Mouse (Mus musculus): ENCODE results near the gene Zfp62. TPM values are rescaled to one million over a fixed set of nuclear protein-coding genes. Genes with fewer than 3 reads are reported as not detected.

Zfp62 gene
- polyA plus RNA-seq, 1 experiment, result 29.3 TPM

GRCm38 (mm10) chr11:49213505-49213904, 10.4 kb downstream of the Zfp62 start:
- Histone ChIP-seq H3K4me1 (ENCODE audit: control insufficient read depth, insufficient read depth, low read length) (no peaks in the 10 kb centered on the region), H3K27ac (ENCODE audit: insufficient read depth, low read length) (no peak overlapping the region), H3K9me3 (replicated peaks; ENCODE audit: control insufficient read depth, insufficient read depth, low read length, poor library complexity, severe bottlenecking) (peaks cover 5% of the 10 kb centered on the region), H3K36me3 (ENCODE audit: control insufficient read depth, insufficient read depth, low read length, poor library complexity, severe bottlenecking) (peaks cover 29% of the 10 kb centered on the region), H3K9ac (ENCODE audit: low read depth, poor library complexity, severe bottlenecking) (no peak overlapping the region), H3K27me3 (ENCODE audit: control insufficient read depth, insufficient read depth, low read length, poor library complexity, severe bottlenecking) (no peaks in the 10 kb centered on the region), H3K4me3 (ENCODE audit: low read depth, low read length) (no peak overlapping the region)
- TF ChIP-seq CTCF (IDR thresholded peaks at IDR 0.05; ENCODE audit: low read depth, low read length) (no peak), EP300 (IDR thresholded peaks at IDR 0.05; ENCODE audit: insufficient read depth, low read depth, low read length) (no peak), POLR2A (IDR thresholded peaks at IDR 0.05; ENCODE audit: insufficient read depth, low read length) (no peak)

- Histone ChIP-seq H3K27ac (ENCODE audit: insufficient read depth, low read length) (no peak overlapping the region), H3K4me1 (ENCODE audit: control insufficient read depth, insufficient read depth, low read length) (no peaks in the 10 kb centered on the region), H3K9me3 (replicated peaks; ENCODE audit: control insufficient read depth, insufficient read depth, low read length, poor library complexity, severe bottlenecking) (peaks cover 5% of the 10 kb centered on the region), H3K36me3 (ENCODE audit: control insufficient read depth, insufficient read depth, low read length, poor library complexity, severe bottlenecking) (peaks cover 22% of the 10 kb centered on the region), H3K9ac (ENCODE audit: low read depth, poor library complexity, severe bottlenecking) (no peak overlapping the region), H3K4me3 (ENCODE audit: low read depth, low read length) (no peak overlapping the region), H3K27me3 (ENCODE audit: control insufficient read depth, insufficient read depth, low read length, poor library complexity, severe bottlenecking) (no peaks in the 10 kb centered on the region)
- TF ChIP-seq EP300 (IDR thresholded peaks at IDR 0.05; ENCODE audit: insufficient read depth, low read depth, low read length) (no peak), POLR2A (IDR thresholded peaks at IDR 0.05; ENCODE audit: insufficient read depth, low read length) (no peak), CTCF (IDR thresholded peaks at IDR 0.05; ENCODE audit: low read depth, low read length) (no peak)
Observed at GRCm38 (mm10) chr11:49219271-49219670, 16.2 kb downstream of the Zfp62 start.

GRCm38 (mm10) chr11:49224455-49224854, 21.4 kb downstream of the Zfp62 start:
- H3K9ac ChIP-seq (ENCODE audit: low read depth, poor library complexity, severe bottlenecking), result no peak overlapping the region
- H3K4me3 ChIP-seq (ENCODE audit: low read depth, low read length), result no peak overlapping the region
- H3K27ac ChIP-seq (ENCODE audit: insufficient read depth, low read length), result no peak overlapping the region
- TF ChIP-seq CTCF (IDR thresholded peaks at IDR 0.05; ENCODE audit: low read depth, low read length) (no peak), EP300 (IDR thresholded peaks at IDR 0.05; ENCODE audit: insufficient read depth, low read depth, low read length) (no peak), POLR2A (IDR thresholded peaks at IDR 0.05; ENCODE audit: insufficient read depth, low read length) (no peak)
- H3K27me3 ChIP-seq (ENCODE audit: control insufficient read depth, insufficient read depth, low read length, poor library complexity, severe bottlenecking), result no peaks in the 10 kb centered on the region
- H3K4me1 ChIP-seq (ENCODE audit: control insufficient read depth, insufficient read depth, low read length), result no peaks in the 10 kb centered on the region
- H3K36me3 ChIP-seq (ENCODE audit: control insufficient read depth, insufficient read depth, low read length, poor library complexity, severe bottlenecking), result no peaks in the 10 kb centered on the region
- no peaks in the 10 kb centered on the region for H3K9me3 ChIP-seq (replicated peaks; ENCODE audit: control insufficient read depth, insufficient read depth, low read length, poor library complexity, severe bottlenecking)

- no peaks in the 10 kb centered on the region for H3K36me3 ChIP-seq (ENCODE audit: control insufficient read depth, insufficient read depth, low read length, poor library complexity, severe bottlenecking)
- no peaks in the 10 kb centered on the region for H3K27me3 ChIP-seq (ENCODE audit: control insufficient read depth, insufficient read depth, low read length, poor library complexity, severe bottlenecking)
- TF ChIP-seq POLR2A (IDR thresholded peaks at IDR 0.05; ENCODE audit: insufficient read depth, low read length) (no peak), CTCF (IDR thresholded peaks at IDR 0.05; ENCODE audit: low read depth, low read length) (no peak), EP300 (IDR thresholded peaks at IDR 0.05; ENCODE audit: insufficient read depth, low read depth, low read length) (no peak)
- H3K9me3 ChIP-seq (replicated peaks; ENCODE audit: control insufficient read depth, insufficient read depth, low read length, poor library complexity, severe bottlenecking), result no peaks in the 10 kb centered on the region
- H3K9ac ChIP-seq (ENCODE audit: low read depth, poor library complexity, severe bottlenecking), result no peak overlapping the region
- no peak overlapping the region for H3K4me3 ChIP-seq (ENCODE audit: low read depth, low read length)
- H3K27ac ChIP-seq (ENCODE audit: insufficient read depth, low read length), result no peak overlapping the region
- H3K4me1 ChIP-seq (ENCODE audit: control insufficient read depth, insufficient read depth, low read length), result no peaks in the 10 kb centered on the region
Observed at GRCm38 (mm10) chr11:49232781-49233180, 29.7 kb downstream of the Zfp62 start.

- Histone ChIP-seq H3K4me3 (ENCODE audit: low read depth, low read length) (no peak overlapping the region), H3K36me3 (ENCODE audit: control insufficient read depth, insufficient read depth, low read length, poor library complexity, severe bottlenecking) (no peaks in the 10 kb centered on the region), H3K27ac (ENCODE audit: insufficient read depth, low read length) (no peak overlapping the region), H3K4me1 (ENCODE audit: control insufficient read depth, insufficient read depth, low read length) (no peaks in the 10 kb centered on the region), H3K9me3 (replicated peaks; ENCODE audit: control insufficient read depth, insufficient read depth, low read length, poor library complexity, severe bottlenecking) (no peaks in the 10 kb centered on the region), H3K9ac (ENCODE audit: low read depth, poor library complexity, severe bottlenecking) (no peak overlapping the region), H3K27me3 (ENCODE audit: control insufficient read depth, insufficient read depth, low read length, poor library complexity, severe bottlenecking) (no peaks in the 10 kb centered on the region)
- TF ChIP-seq CTCF (IDR thresholded peaks at IDR 0.05; ENCODE audit: low read depth, low read length) (no peak), EP300 (IDR thresholded peaks at IDR 0.05; ENCODE audit: insufficient read depth, low read depth, low read length) (no peak), POLR2A (IDR thresholded peaks at IDR 0.05; ENCODE audit: insufficient read depth, low read length) (no peak)
Observed at GRCm38 (mm10) chr11:49235459-49236207, 32.5 kb downstream of the Zfp62 start.

- Histone ChIP-seq H3K27ac (ENCODE audit: insufficient read depth, low read length) (no peak overlapping the region), H3K9me3 (replicated peaks; ENCODE audit: control insufficient read depth, insufficient read depth, low read length, poor library complexity, severe bottlenecking) (no peaks in the 10 kb centered on the region), H3K4me1 (ENCODE audit: control insufficient read depth, insufficient read depth, low read length) (no peaks in the 10 kb centered on the region), H3K4me3 (ENCODE audit: low read depth, low read length) (no peak overlapping the region), H3K27me3 (ENCODE audit: control insufficient read depth, insufficient read depth, low read length, poor library complexity, severe bottlenecking) (no peaks in the 10 kb centered on the region), H3K36me3 (ENCODE audit: control insufficient read depth, insufficient read depth, low read length, poor library complexity, severe bottlenecking) (no peaks in the 10 kb centered on the region; the same call in 1 of the 2 replicates), H3K9ac (ENCODE audit: low read depth, poor library complexity, severe bottlenecking) (no peak overlapping the region)
- TF ChIP-seq POLR2A (IDR thresholded peaks at IDR 0.05; ENCODE audit: insufficient read depth, low read length) (no peak), CTCF (IDR thresholded peaks at IDR 0.05; ENCODE audit: low read depth, low read length) (no peak), EP300 (IDR thresholded peaks at IDR 0.05; ENCODE audit: insufficient read depth, low read depth, low read length) (no peak)
Observed at GRCm38 (mm10) chr11:49236891-49237290, 33.8 kb downstream of the Zfp62 start.
